Mouse (Mus musculus) left cerebral cortex, postnatal 4 days (tissue): Measurements from ENCODE around the gene Cphx1. TPM values are rescaled to one million over a fixed set of nuclear protein-coding genes. Genes with fewer than 3 reads are reported as not detected.
"Not testable (repeated sequence)": the region's sequence is repeated elsewhere in the genome, so short reads cannot be mapped to it uniquely, and the experiment has no call there.

Experiments
- DNase-seq: peaks from one replicate; pipeline ENCODE4 v3.0.0-alpha.2; 2022
- intact Hi-C: fragments of 180-260 bp; cut with DNase I; formaldehyde crosslinking; loops from one replicate; pipeline ENCODE4 v1.15.1; 2025
- total RNA-seq, 2 experiments: library from RNA; stranded (reverse); gene quantifications; 2 replicates each; pipeline ENCODE4 v1.2.3; 2021

The Cphx1 gene
- total RNA-seq = not detected

- intact Hi-C loops, DNase-seq: not testable (repeated sequence)
These were observed at the start of gene Cphx1 for GRCm38 (mm10) chr14:25938004-25938403. Gene Cphx1, plus strand, starts transcription at chr14:25938304.

- intact Hi-C loops, DNase-seq: not testable (repeated sequence)
These were observed 43.5 kb upstream of the Cphx1 start for GRCm38 (mm10) chr14:25894566-25894965.

GRCm38 (mm10) chr14:25895686-25896085 lies 42.4 kb upstream of the Cphx1 start:
- intact Hi-C loops = not testable (repeated sequence)

GRCm38 (mm10) chr14:25903000-25903399 lies 35.1 kb upstream of the Cphx1 start, which contains the start of gene Plac9a:
Gene Plac9a, minus strand, starts transcription at chr14:25903100.
- DNase-seq, intact Hi-C loops: not testable (repeated sequence)

More at GRCm38 (mm10) chr14:25895686-25896085, 42.4 kb upstream of the Cphx1 start:
- not testable (repeated sequence) for DNase-seq

- intact Hi-C loops = not testable (repeated sequence)
- peak; percentile 1 for DNase-seq
These were observed 32.9 kb upstream of the Cphx1 start for GRCm38 (mm10) chr14:25905243-25905642.

- DNase-seq, intact Hi-C loops: not testable (repeated sequence)
These were observed 30.8 kb upstream of the Cphx1 start for GRCm38 (mm10) chr14:25907272-25907671.

- intact Hi-C loops, DNase-seq: not testable (repeated sequence)
These were observed 29.1 kb upstream of the Cphx1 start for GRCm38 (mm10) chr14:25908976-25909375.

GRCm38 (mm10) chr14:25918427-25919170 lies 19.5 kb upstream of the Cphx1 start:
- intact Hi-C loops, DNase-seq: not testable (repeated sequence)

- intact Hi-C loops, DNase-seq: not testable (repeated sequence)
These were observed 11.1 kb upstream of the Cphx1 start for GRCm38 (mm10) chr14:25926814-25927561.

GRCm38 (mm10) chr14:25927562-25927881 lies 10.6 kb upstream of the Cphx1 start, which contains the start of gene Tmem254a:
Gene Tmem254a, minus strand, starts transcription at chr14:25927672.
- DNase-seq, intact Hi-C loops: not testable (repeated sequence)

- DNase-seq, intact Hi-C loops: not testable (repeated sequence)
These were observed 1.1 kb upstream of the Cphx1 start for GRCm38 (mm10) chr14:25936867-25937630.

GRCm38 (mm10) chr14:25957861-25958260 lies 19.8 kb downstream of the Cphx1 start:
- intact Hi-C loops, DNase-seq: not testable (repeated sequence)

- intact Hi-C loops, DNase-seq: not testable (repeated sequence)
These were observed 40.5 kb downstream of the Cphx1 start, which contains the start of gene Duxbl1 for GRCm38 (mm10) chr14:25978371-25979241. Gene Duxbl1, plus strand, starts transcription at chr14:25978577.

GRCm38 (mm10) chr14:25979242-25979941 lies 41.3 kb downstream of the Cphx1 start:
- DNase-seq, intact Hi-C loops: not testable (repeated sequence)

GRCm38 (mm10) chr14:25981880-25982279 lies 43.8 kb downstream of the Cphx1 start:
- DNase-seq = peak; percentile 5
- intact Hi-C loops = not testable (repeated sequence)
